In the genomic region with DNA sequence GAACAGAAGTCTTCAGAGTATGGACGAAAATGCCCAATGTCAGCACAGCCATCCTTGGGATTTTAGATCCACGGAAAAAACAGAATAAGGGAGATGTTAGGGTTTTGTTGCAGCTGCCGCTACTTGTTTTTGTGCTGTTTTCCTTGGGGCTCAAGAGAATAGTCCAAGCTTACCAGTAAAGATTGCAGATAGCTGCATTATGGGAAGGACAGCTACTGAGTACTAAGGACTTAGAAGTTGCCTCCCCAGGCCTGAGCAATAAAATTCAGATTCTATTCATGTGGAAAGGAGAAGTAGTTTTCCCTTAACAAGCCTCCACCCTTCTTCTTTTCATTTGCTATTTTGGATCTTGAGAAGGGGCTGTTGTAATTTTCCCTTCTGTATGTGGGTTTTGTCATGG, we compare ENCODE assay signal across 26 mouse cellular contexts.
DNase-seq lines count a peak whose midpoint lies in the region; ATAC-seq and TF ChIP-seq lines count a peak whose summit lies in the region.
"Had no signal": no experiment of that assay in that cellular context is flagged by ENCODE, and none has a peak within 500 bp of the region (broad histone marks: within the 10 kb centered on the region; RNA-seq: fewer than 3 reads in every experiment).

No protein-coding gene starts in this region.

- no peak overlapping the region for H3K4me3 ChIP-seq in midbrain, embryonic 11.5 days (ENCODE audit: low read depth, low read length)
- no peak overlapping the region for H3K4me3 ChIP-seq in midbrain, embryonic 13.5 days (replicated peaks)
- no peak overlapping the region; a peak in 1 of 4 replicates for H3K4me3 ChIP-seq in ES-E14 (ENCODE audit: insufficient read depth in 1 of 2, low read depth in 1 of 2, low read length in 2 of 2, poor library complexity in 1 of 2, severe bottlenecking in 1 of 2)
- H3K4me3 ChIP-seq in lung, adult 2 months (replicated peaks; ENCODE audit: extremely low read depth, low read depth, low read length), result no peak overlapping the region
- H3K4me3 ChIP-seq: embryonic facial prominence, embryonic 13.5 days; embryonic facial prominence, embryonic 15.5 days; erythroblast, embryonic 14.5 days; forebrain, embryonic 10.5 days; forebrain, embryonic 12.5 days had no signal

- peak; percentile 61 for DNase-seq in midbrain, embryonic 11.5 days (ENCODE audit: low spot score, missing footprints)
- DNase-seq in ES-E14 (ENCODE audit: low read depth, low spot score) (no peak), ZHBTc4 (ENCODE audit: low read depth, low spot score) (peak; percentile 63)
- no peak for DNase-seq in ovary, adult 18-20 months (ENCODE audit: low spot score)
- no peak for DNase-seq in lung, adult 2 months
- DNase-seq: adrenal gland, adult 2 months; adrenal gland, postnatal 10 days; adrenal gland, postnatal 25 days; B cell, adult 2 months; cerebellum, adult 11 months; cerebellum, adult 18-20 months; cerebellum, adult 8-10 months; cerebellum, adult 9-11 months; cerebellum, postnatal 14 days; cerebellum, postnatal 36 days; embryo, embryonic 11 days had no signal

- TF ChIP-seq POLR2A in lung, adult 2 months (IDR thresholded peaks at IDR 0.05; ENCODE audit: borderline replicate concordance, extremely low read depth, low read depth, low read length), result no peak

- H3K9ac ChIP-seq in midbrain, embryonic 11.5 days (ENCODE audit: low read length), result no peak overlapping the region
- H3K9ac ChIP-seq in midbrain, embryonic 13.5 days (replicated peaks), result no peak overlapping the region
- no peak overlapping the region; the same call in 1 of the 2 replicates for H3K9ac ChIP-seq in ES-E14 (ENCODE audit: insufficient read depth, low read depth, low read length, poor library complexity, severe bottlenecking)
- H3K9ac ChIP-seq: embryonic facial prominence, embryonic 13.5 days; embryonic facial prominence, embryonic 15.5 days; forebrain, embryonic 12.5 days had no signal

- WGBS in midbrain, embryonic 11.5 days, result 93% methylated on average over 3 of the region's 3 CpGs
- WGBS in midbrain, embryonic 13.5 days, result 88% methylated on average over 3 of the region's 3 CpGs
- WGBS in lung, adult 2 months, result 81% methylated on average over 3 of the region's 3 CpGs

- H3K36me3 ChIP-seq in midbrain, embryonic 11.5 days (ENCODE audit: control insufficient read depth, insufficient read depth, low read length), result no peaks in the 10 kb centered on the region
- H3K36me3 ChIP-seq in midbrain, embryonic 13.5 days, result no peaks in the 10 kb centered on the region
- H3K36me3 ChIP-seq in ES-E14 (ENCODE audit: control insufficient read depth, insufficient read depth, low read length, poor library complexity, severe bottlenecking), result peaks cover 4% of the 10 kb centered on the region; the same call in 1 of the 2 replicates
- H3K36me3 ChIP-seq: embryonic facial prominence, embryonic 13.5 days; embryonic facial prominence, embryonic 15.5 days; forebrain, embryonic 10.5 days; forebrain, embryonic 12.5 days had no signal

- H3K27me3 ChIP-seq in midbrain, embryonic 11.5 days (ENCODE audit: control insufficient read depth, insufficient read depth, low read length), result no peaks in the 10 kb centered on the region
- H3K27me3 ChIP-seq in midbrain, embryonic 13.5 days, result no peaks in the 10 kb centered on the region
- H3K27me3 ChIP-seq: CH12.LX; embryonic facial prominence, embryonic 13.5 days; embryonic facial prominence, embryonic 15.5 days; forebrain, embryonic 12.5 days had no signal

- no peak overlapping the region for H3K27ac ChIP-seq in midbrain, embryonic 11.5 days (ENCODE audit: low read depth, low read length)
- H3K27ac ChIP-seq in midbrain, embryonic 13.5 days, result no peak overlapping the region
- H3K27ac ChIP-seq in ES-E14 (ENCODE audit: insufficient read depth, low read depth, low read length, poor library complexity, severe bottlenecking), result peak overlapping the region; percentile 88; the same call in 1 of the 2 replicates
- H3K27ac ChIP-seq: embryonic facial prominence, embryonic 13.5 days; embryonic facial prominence, embryonic 15.5 days; forebrain, embryonic 10.5 days; forebrain, embryonic 12.5 days had no signal

- H3K4me1 ChIP-seq in midbrain, embryonic 11.5 days (ENCODE audit: control insufficient read depth, insufficient read depth, low read length), result no peaks in the 10 kb centered on the region
- no peaks in the 10 kb centered on the region for H3K4me1 ChIP-seq in midbrain, embryonic 13.5 days (replicated peaks)
- H3K4me1 ChIP-seq in ES-E14 (ENCODE audit: control insufficient read depth in 2 of 2, insufficient read depth in 2 of 2, low read length in 2 of 2, poor library complexity in 1 of 2), result peaks cover 10 to 33% of the 10 kb centered on the region in 2 experiments
- no peaks in the 10 kb centered on the region for H3K4me1 ChIP-seq in lung, adult 2 months (ENCODE audit: control insufficient read depth, insufficient read depth, low read length)
- H3K4me1 ChIP-seq: embryonic facial prominence, embryonic 13.5 days; embryonic facial prominence, embryonic 15.5 days; forebrain, embryonic 10.5 days; forebrain, embryonic 12.5 days had no signal

- no peaks in the 10 kb centered on the region for H3K9me3 ChIP-seq in midbrain, embryonic 11.5 days (ENCODE audit: control insufficient read depth, low read length)
- no peaks in the 10 kb centered on the region for H3K9me3 ChIP-seq in midbrain, embryonic 13.5 days
- no peaks in the 10 kb centered on the region for H3K9me3 ChIP-seq in ES-E14 (ENCODE audit: control insufficient read depth, insufficient read depth, low read depth, low read length)
- H3K9me3 ChIP-seq: embryonic facial prominence, embryonic 13.5 days; embryonic facial prominence, embryonic 15.5 days; forebrain, embryonic 10.5 days; forebrain, embryonic 12.5 days had no signal

- H3K4me2 ChIP-seq in midbrain, embryonic 11.5 days, result no peak overlapping the region
- no peak overlapping the region for H3K4me2 ChIP-seq in midbrain, embryonic 13.5 days (replicated peaks)
- H3K4me2 ChIP-seq: embryonic facial prominence, embryonic 13.5 days; embryonic facial prominence, embryonic 15.5 days; forebrain, embryonic 12.5 days had no signal

- no peak for TF ChIP-seq CTCF in lung, adult 2 months (IDR thresholded peaks at IDR 0.05; ENCODE audit: insufficient read depth, low read length)

- in situ Hi-C loops in ES-E14 (cut with MboI; ENCODE audit: low sequenced_read_pairs in 2 of 2, unreplicated experiment in 2 of 2), result no loop called here

- no peak for ATAC-seq in midbrain, embryonic 11.5 days (ENCODE audit: low FRiP score)
- ATAC-seq in midbrain, embryonic 13.5 days, result no peak
- ATAC-seq: CD4-positive, CD25-positive, alpha-beta regulatory T cell, adult 4 months; forebrain, embryonic 14.5 days; forebrain, embryonic 16.5 days had no signal

TF ChIP-seq in ES-E14, 5 proteins besides CTCF, POLR2A, EP300 and RAD21:
- TF ChIP-seq ZNF384 (IDR thresholded peaks at IDR 0.05; ENCODE audit: low read depth, low read length) (no peak), CHD2 (IDR thresholded peaks at IDR 0.05; ENCODE audit: low read depth, low read length) (no peak), MAFK (IDR thresholded peaks at IDR 0.05; ENCODE audit: insufficient read depth, low read depth, low read length) (no peak), ZC3H11A (IDR thresholded peaks at IDR 0.05; ENCODE audit: borderline replicate concordance, low read depth, low read length) (no peak), HCFC1 (IDR thresholded peaks at IDR 0.05; ENCODE audit: borderline replicate concordance, insufficient read depth, low read length) (no peak)

Comparison
In these comparisons a context has a peak if more than half of its experiments do, and no peak if none do; other contexts are left out.
1. DNase-seq: peak in midbrain, embryonic 11.5 days (single experiment) and ZHBTc4 (single experiment); none in ES-E14 (single experiment), ovary, adult 18-20 months (single experiment) and lung, adult 2 months (single experiment).